Mouse (Mus musculus) heart, embryonic 14.5 days (tissue): ENCODE data around the gene Syna. TPM values are rescaled to one million over a fixed set of nuclear protein-coding genes. Genes with fewer than 3 reads are reported as not detected.

Experiments used
- ATAC-seq: fragments of 200-750 bp; cut with Nextera tagmentation; 2 replicates; pipeline ENCODE4 v1.8.0; 2017; ENCODE audit warnings: low read depth, moderate TSS enrichment; ENCODE audit not compliant: insufficient number of reproducible peaks, insufficient read depth, low FRiP score
- H3K27ac ChIP-seq, 2 experiments: fragments of 200-500 bp in 1 of 2; fragments of 300-500 bp in 1 of 2; sonication (generic) in 1 of 2; replicated peaks in 1 of 2; 2 replicates each; pipeline ENCODE4 v1.5.1; 2012 to 2014; ENCODE audit warnings: low read depth in 2 of 2, low read length in 2 of 2, control low read depth in 1 of 2, mild to moderate bottlenecking in 1 of 2, mixed read lengths in 1 of 2; ENCODE audit not compliant: control insufficient read depth in 1 of 2, insufficient read depth in 1 of 2
- H3K27me3 ChIP-seq: fragments of 300-500 bp; sonication (generic); 2 replicates; pipeline ENCODE4 v1.6.1; 2014; ENCODE audit warnings: mild to moderate bottlenecking, low read length, control low read depth; ENCODE audit not compliant: control insufficient read depth, insufficient read depth
- H3K36me3 ChIP-seq: fragments of 300-500 bp; sonication (generic); 2 replicates; pipeline ENCODE4 v1.6.1; 2014; ENCODE audit warnings: mild to moderate bottlenecking, control low read depth, low read length, mixed read lengths; ENCODE audit not compliant: control insufficient read depth, insufficient read depth
- H3K4me1 ChIP-seq, 2 experiments: fragments of 200-500 bp in 1 of 2; fragments of 300-500 bp in 1 of 2; sonication (generic) in 1 of 2; 2 replicates each; pipeline ENCODE4 v1.6.1; 2012 to 2014; ENCODE audit warnings: low read length in 2 of 2, control low read depth in 1 of 2, mixed read lengths in 1 of 2; ENCODE audit not compliant: control insufficient read depth in 2 of 2, insufficient read depth in 2 of 2
- H3K4me2 ChIP-seq: fragments of 300-500 bp; sonication (generic); 2 replicates; pipeline ENCODE4 v1.6.1; 2014; ENCODE audit warnings: mild to moderate bottlenecking, low read length
- H3K4me3 ChIP-seq, 2 experiments: fragments of 200-500 bp in 1 of 2; fragments of 300-500 bp in 1 of 2; sonication (generic) in 1 of 2; 2 replicates each; pipeline ENCODE4 v1.5.1; 2012 to 2014; ENCODE audit warnings: low read length in 2 of 2, mild to moderate bottlenecking in 2 of 2, control low read depth in 1 of 2, low read depth in 1 of 2, moderate library complexity in 1 of 2; ENCODE audit not compliant: control insufficient read depth in 1 of 2, insufficient read depth in 1 of 2
- H3K9ac ChIP-seq: fragments of 300-500 bp; sonication (generic); 2 replicates; pipeline ENCODE4 v1.6.1; 2014; ENCODE audit warnings: mild to moderate bottlenecking, low read length
- H3K9me3 ChIP-seq: fragments of 300-500 bp; sonication (generic); 2 replicates; pipeline ENCODE4 v1.6.1; 2016; ENCODE audit warnings: low read length, control low read depth; ENCODE audit not compliant: control insufficient read depth
- WGBS: fragments of 180-500 bp; shearing (Covaris S2); extraction: QIAGEN DNeasy Blood & Tissue Kit; methylation state at CpG from one replicate; pipeline ENCODE4 v1.1.7; 2014; 5-methylcytosine and 5-hydroxymethylcytosine counted together
- polyA plus RNA-seq: library from polyadenylated mRNA; unstranded; fragments of >200 nt; fragmentation: Nextera tagmentation; extraction: Ambion mirVana; gene quantifications from 2 replicates; pipeline ENCODE4 v1.2.1, GENCODE M21; 2014

Syna gene
- polyA plus RNA-seq: not detected in 2 replicates

GRCm38 (mm10) chr5:134560071-134560449 is at the start of gene Syna:
Syna (minus strand) TSS chr5:134560171.
- Histone ChIP-seq H3K27ac (no peak within 1 kb of the TSS), H3K4me1 (peaks cover 7 to 10% of the 10 kb centered on the region in 2 experiments), H3K9me3 (no peaks in the 10 kb centered on the region), H3K4me3 (no peak within 1 kb of the TSS), H3K36me3 (no peaks in the 10 kb centered on the region), H3K27me3 (no peaks in the 10 kb centered on the region), H3K9ac (no peak within 1 kb of the TSS), H3K4me2 (no peak within 1 kb of the TSS)
- WGBS: 77% methylated on average over 7 of the region's 7 CpGs
- ATAC-seq: no peak

GRCm38 (mm10) chr5:134607121-134607520 is 47.1 kb upstream of the Syna start:
- Histone ChIP-seq H3K4me1 (no peaks in the 10 kb centered on the region), H3K36me3 (0 out of 2 replicates have a peak, but pooled peaks cover 4% of the 10 kb centered on the region), H3K4me2 (no peak overlapping the region), H3K27me3 (no peaks in the 10 kb centered on the region), H3K9ac (no peak overlapping the region), H3K9me3 (no peaks in the 10 kb centered on the region), H3K27ac (no peak overlapping the region), H3K4me3 (no peak overlapping the region)
- ATAC-seq: no peak
- 66% methylated on average over 5 of the region's 5 CpGs for WGBS

GRCm38 (mm10) chr5:134606314-134606713 is 46.3 kb upstream of the Syna start:
- Histone ChIP-seq H3K4me1 (no peaks in the 10 kb centered on the region), H3K9ac (no peak overlapping the region), H3K36me3 (0 out of 2 replicates have a peak, but pooled peaks cover 4% of the 10 kb centered on the region), H3K4me3 (no peak overlapping the region), H3K27me3 (no peaks in the 10 kb centered on the region), H3K27ac (no peak overlapping the region), H3K4me2 (no peak overlapping the region), H3K9me3 (no peaks in the 10 kb centered on the region)
- ATAC-seq: no peak

- Histone ChIP-seq H3K9ac (no peak overlapping the region), H3K27ac (no peak overlapping the region), H3K36me3 (peaks cover 15% of the 10 kb centered on the region), H3K27me3 (no peaks in the 10 kb centered on the region), H3K4me1 (no peaks in the 10 kb centered on the region), H3K9me3 (no peaks in the 10 kb centered on the region), H3K4me2 (no peak overlapping the region), H3K4me3 (no peak overlapping the region)
- 78% methylated on average over 11 of the region's 11 CpGs for WGBS
- ATAC-seq: no peak
Observed at GRCm38 (mm10) chr5:134604376-134604775, 44.4 kb upstream of the Syna start.

- Histone ChIP-seq H3K9ac (no peak overlapping the region), H3K4me1 (no peaks in the 10 kb centered on the region), H3K36me3 (peaks cover 74% of the 10 kb centered on the region), H3K9me3 (no peaks in the 10 kb centered on the region), H3K4me2 (no peak overlapping the region), H3K27me3 (no peaks in the 10 kb centered on the region), H3K4me3 (no peak overlapping the region), H3K27ac (no peak overlapping the region)
- WGBS: 78% methylated on average over 10 of the region's 10 CpGs
- ATAC-seq: no peak
Observed at GRCm38 (mm10) chr5:134597711-134598110, 37.7 kb upstream of the Syna start.

- Histone ChIP-seq H3K4me2 (no peak overlapping the region), H3K9ac (no peak overlapping the region), H3K27me3 (no peaks in the 10 kb centered on the region), H3K27ac (no peak overlapping the region), H3K9me3 (no peaks in the 10 kb centered on the region), H3K4me3 (no peak overlapping the region), H3K4me1 (no peaks in the 10 kb centered on the region), H3K36me3 (peaks cover 88% of the 10 kb centered on the region)
- 64% methylated on average over 9 of the region's 9 CpGs for WGBS
- ATAC-seq: no peak
Observed at GRCm38 (mm10) chr5:134593093-134593492, 33.1 kb upstream of the Syna start.

DNA sequence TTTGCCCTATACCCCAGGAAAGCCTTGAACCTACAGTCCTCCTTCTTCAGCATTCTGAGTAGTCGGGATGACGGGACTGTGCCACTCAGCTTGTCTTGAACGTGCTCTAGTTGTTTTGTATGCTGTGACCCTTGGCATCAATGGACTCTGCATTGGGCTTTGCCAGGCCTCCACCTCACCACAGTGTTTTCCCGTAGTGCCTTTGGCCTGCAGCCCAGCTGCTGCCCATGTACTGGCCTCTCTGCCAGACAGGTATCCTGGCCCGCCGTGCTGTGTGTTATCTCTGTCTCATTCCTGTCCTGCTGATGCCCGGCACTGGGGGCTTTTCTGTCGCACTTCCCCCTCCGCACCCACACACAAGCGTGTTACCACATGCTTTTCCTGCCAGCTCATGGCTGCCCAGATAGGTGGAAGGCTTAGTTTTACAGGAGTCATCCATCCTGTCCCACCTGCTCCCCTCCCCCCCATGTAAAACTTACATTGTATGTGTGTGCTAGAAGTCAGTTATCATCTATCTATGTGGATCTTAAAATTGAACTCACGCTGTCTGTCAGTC is 32.1 kb upstream of the Syna start:
- H3K27me3 ChIP-seq: no peaks in the 10 kb centered on the region
- no peak overlapping the region for H3K9ac ChIP-seq
- no peak for ATAC-seq
- WGBS: 65% methylated on average over 11 of the region's 11 CpGs
- no peaks in the 10 kb centered on the region for H3K4me1 ChIP-seq
- H3K4me3 ChIP-seq: no peak overlapping the region
- no peaks in the 10 kb centered on the region for H3K9me3 ChIP-seq
- H3K4me2 ChIP-seq: no peak overlapping the region
- no peak overlapping the region for H3K27ac ChIP-seq
- peaks cover 82% of the 10 kb centered on the region for H3K36me3 ChIP-seq

DNA sequence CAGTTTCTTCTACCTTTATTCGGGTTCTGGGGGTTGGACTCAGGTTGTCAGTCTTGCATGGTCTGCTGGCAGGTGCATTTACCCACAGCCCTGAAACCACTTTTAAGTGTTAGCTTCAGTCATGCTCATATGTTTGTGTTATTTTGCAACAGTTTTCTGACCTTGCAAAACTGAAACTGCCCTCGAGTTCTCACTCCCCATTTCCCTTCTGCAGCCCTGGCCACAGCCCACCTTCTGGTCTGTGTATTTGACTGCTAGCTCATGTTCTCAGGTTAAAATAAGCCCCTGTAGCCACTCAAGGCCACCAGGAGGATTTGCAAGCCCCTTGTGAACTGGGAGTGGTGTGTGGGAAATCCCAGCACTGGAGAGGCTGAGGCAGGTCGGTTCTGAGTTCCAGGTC is 29.9 kb upstream of the Syna start:
- no peak overlapping the region for H3K9ac ChIP-seq
- WGBS: 92% methylated on average over 3 of the region's 3 CpGs
- H3K4me3 ChIP-seq: no peak overlapping the region
- no peak for ATAC-seq
- H3K27me3 ChIP-seq: no peaks in the 10 kb centered on the region
- peaks cover 65% of the 10 kb centered on the region for H3K36me3 ChIP-seq
- H3K4me2 ChIP-seq: no peak overlapping the region
- no peaks in the 10 kb centered on the region for H3K9me3 ChIP-seq
- no peaks in the 10 kb centered on the region for H3K4me1 ChIP-seq
- H3K27ac ChIP-seq: no peak overlapping the region
